Mouse (Mus musculus) small intestine, adult 2 months (tissue): ENCODE data around the gene Exoc3l4. TPM values are rescaled to one million over a fixed set of nuclear protein-coding genes. Genes with fewer than 3 reads are reported as not detected.

Experiments used
- H3K27ac ChIP-seq: fragments of 200-500 bp; 2 replicates; pipeline ENCODE4 v1.5.1; 2012; ENCODE audit warnings: low read depth, low read length, control low read depth, inconsistent platforms; ENCODE audit not compliant: insufficient read depth
- H3K27me3 ChIP-seq: fragments of 200-500 bp; 2 replicates; pipeline ENCODE4 v1.6.1; 2012; ENCODE audit warnings: mild to moderate bottlenecking, moderate library complexity, low read length, inconsistent platforms; ENCODE audit not compliant: control insufficient read depth, insufficient read depth
- H3K36me3 ChIP-seq: fragments of 200-500 bp; 2 replicates; pipeline ENCODE4 v1.6.1; 2012; ENCODE audit warnings: mild to moderate bottlenecking, low read length, control low read depth, inconsistent platforms; ENCODE audit not compliant: control insufficient read depth, insufficient read depth
- H3K4me1 ChIP-seq: fragments of 200-500 bp; 2 replicates; pipeline ENCODE4 v1.6.1; 2012; ENCODE audit warnings: low read length, inconsistent platforms, mixed read lengths; ENCODE audit not compliant: control insufficient read depth, insufficient read depth, insufficient read length
- H3K4me3 ChIP-seq: fragments of 200-500 bp; 2 replicates; pipeline ENCODE4 v1.5.1; 2012; ENCODE audit warnings: low read depth, mild to moderate bottlenecking, control low read depth, inconsistent platforms, low read length, moderate library complexity
- CTCF ChIP-seq: fragments of 200-500 bp; IDR thresholded peaks from 2 replicates; pipeline ENCODE4 v1.5.1; 2012; ENCODE audit warnings: low read depth, mild to moderate bottlenecking, control low read depth, inconsistent platforms, low read length, moderate library complexity, mixed read lengths; ENCODE audit not compliant: insufficient replicate concordance, insufficient read length; ENCODE audit errors: extremely low read depth
- POLR2A ChIP-seq: fragments of 200-500 bp; IDR thresholded peaks from 2 replicates; pipeline ENCODE4 v1.6.1; 2012; ENCODE audit warnings: low read depth, mild to moderate bottlenecking, control low read depth, inconsistent platforms, low read length, moderate library complexity
- WGBS: fragments of 180-500 bp; shearing (Covaris S2); methylation state at CpG from one replicate; pipeline ENCODE4 v1.1.7; 2018; 5-methylcytosine and 5-hydroxymethylcytosine counted together
- polyA plus RNA-seq: library from polyadenylated mRNA; depleted of rRNA; stranded (reverse); fragments of >200 nt; gene quantifications from 2 replicates; pipeline ENCODE4 v1.2.3, GENCODE M21; 2012; rRNA removed

The Exoc3l4 gene
- 356 and 552 TPM in 2 replicates for polyA plus RNA-seq

GRCm38 (mm10) chr12:111416921-111417779 is at the start of gene Exoc3l4:
Gene Exoc3l4, plus strand, starts transcription at chr12:111417017.
- Histone ChIP-seq H3K4me1 (peaks cover 11% of the 10 kb centered on the region), H3K36me3 (peaks cover 3% of the 10 kb centered on the region), H3K4me3 (peak within 1 kb of the TSS; percentile 67), H3K27me3 (no peaks in the 10 kb centered on the region), H3K27ac (peak within 1 kb of the TSS; percentile 90)
- TF ChIP-seq POLR2A (peak; percentile 65; the same call in 1 of the 2 replicates), CTCF (no peak; the same call in 1 of the 2 replicates)
- 5% methylated on average over 17 of the region's 17 CpGs for WGBS

GRCm38 (mm10) chr12:111367065-111367464 is 49.8 kb upstream of the Exoc3l4 start:
- Histone ChIP-seq H3K27me3 (no peaks in the 10 kb centered on the region), H3K4me3 (no peak overlapping the region), H3K4me1 (peaks cover 38% of the 10 kb centered on the region), H3K27ac (peak overlapping the region; percentile 21), H3K36me3 (no peaks in the 10 kb centered on the region)
- 28% methylated on average over 7 of the region's 7 CpGs for WGBS
- no peak for TF ChIP-seq POLR2A

- Histone ChIP-seq H3K36me3 (no peaks in the 10 kb centered on the region), H3K27ac (no peak overlapping the region), H3K4me1 (peaks cover 34% of the 10 kb centered on the region), H3K4me3 (no peak overlapping the region), H3K27me3 (no peaks in the 10 kb centered on the region)
- 37% methylated on average over 4 of the region's 4 CpGs for WGBS
- no peak for TF ChIP-seq POLR2A
- TF ChIP-seq CTCF: peak; percentile 23; the same call in 1 of the 2 replicates
These were observed 46.6 kb upstream of the Exoc3l4 start for GRCm38 (mm10) chr12:111370249-111370648.

GRCm38 (mm10) chr12:111371905-111372304 is 44.9 kb upstream of the Exoc3l4 start:
- H3K27me3 ChIP-seq: no peaks in the 10 kb centered on the region
- no peak overlapping the region for H3K27ac ChIP-seq
- TF ChIP-seq CTCF: no peak
- TF ChIP-seq POLR2A: no peak
- WGBS: 81% methylated on average over 7 of the region's 7 CpGs
- peaks cover 26% of the 10 kb centered on the region for H3K4me1 ChIP-seq
- no peak overlapping the region for H3K4me3 ChIP-seq
- H3K36me3 ChIP-seq: no peaks in the 10 kb centered on the region

GRCm38 (mm10) chr12:111373411-111373810 is 43.4 kb upstream of the Exoc3l4 start:
- no peak overlapping the region for H3K4me3 ChIP-seq

GRCm38 (mm10) chr12:111374727-111375126 is 42.1 kb upstream of the Exoc3l4 start:
- Histone ChIP-seq H3K27ac (peak overlapping the region; percentile 27), H3K27me3 (no peaks in the 10 kb centered on the region), H3K4me3 (peak overlapping the region; percentile 16; the same call in 1 of the 2 replicates), H3K36me3 (no peaks in the 10 kb centered on the region), H3K4me1 (peaks cover 17% of the 10 kb centered on the region)
- 29% methylated on average over 10 of the region's 10 CpGs for WGBS
- TF ChIP-seq POLR2A (no peak), CTCF (no peak)

More at GRCm38 (mm10) chr12:111373411-111373810, 43.4 kb upstream of the Exoc3l4 start:
- no peaks in the 10 kb centered on the region for H3K36me3 ChIP-seq
- H3K4me1 ChIP-seq: peaks cover 16% of the 10 kb centered on the region
- WGBS: 28% methylated on average over 6 of the region's 6 CpGs
- H3K27me3 ChIP-seq: no peaks in the 10 kb centered on the region
- no peak overlapping the region for H3K27ac ChIP-seq
- TF ChIP-seq CTCF (no peak), POLR2A (no peak)

GRCm38 (mm10) chr12:111375559-111375958 is 41.3 kb upstream of the Exoc3l4 start:
- Histone ChIP-seq H3K27me3 (no peaks in the 10 kb centered on the region), H3K27ac (peak overlapping the region; percentile 98), H3K4me1 (peaks cover 11% of the 10 kb centered on the region), H3K4me3 (peak overlapping the region; percentile 68), H3K36me3 (no peaks in the 10 kb centered on the region)
- TF ChIP-seq CTCF (no peak), POLR2A (no peak)
- 15% methylated on average over 12 of the region's 12 CpGs for WGBS
